Mouse (Mus musculus) limb, embryonic 14.5 days (tissue): Measurements from ENCODE around the gene E330009J07Rik. TPM values are rescaled to one million over a fixed set of nuclear protein-coding genes. Genes with fewer than 3 reads are reported as not detected.
A peak's percentile ranks its signal among the peaks of the same experiment; 100 is the strongest.

Source experiments
- ATAC-seq: fragments of 200-750 bp; cut with Nextera tagmentation; 2 replicates; pipeline ENCODE4 v1.8.0; 2017; ENCODE audit warnings: low read depth, moderate number of reproducible peaks, moderate TSS enrichment; ENCODE audit not compliant: low FRiP score
- DNase-seq: peaks from one replicate; pipeline ENCODE4 v3.0.0-alpha.2; 2015; ENCODE audit warnings: low spot score
- H3K27ac ChIP-seq: fragments of 300-500 bp; sonication (generic); replicated peaks from 2 replicates; pipeline ENCODE4 v1.5.1; 2014; ENCODE audit warnings: low read depth, mild to moderate bottlenecking, low read length, moderate library complexity, mixed read lengths
- H3K27me3 ChIP-seq: fragments of 300-500 bp; sonication (generic); 2 replicates; pipeline ENCODE4 v1.6.1; 2014; ENCODE audit warnings: low read length, mixed read lengths; ENCODE audit not compliant: control insufficient read depth, insufficient read depth
- H3K36me3 ChIP-seq: fragments of 300-500 bp; sonication (generic); 2 replicates; pipeline ENCODE4 v1.6.1; 2014; ENCODE audit warnings: mild to moderate bottlenecking, low read length, moderate library complexity, mixed read lengths; ENCODE audit not compliant: control insufficient read depth, insufficient read depth
- H3K4me1 ChIP-seq: fragments of 300-500 bp; sonication (generic); 2 replicates; pipeline ENCODE4 v1.6.1; 2014; ENCODE audit warnings: antibody characterized with exemption, low read length, mixed read lengths; ENCODE audit not compliant: control insufficient read depth, insufficient read depth
- H3K4me2 ChIP-seq: fragments of 300-500 bp; sonication (generic); replicated peaks from 2 replicates; pipeline ENCODE4 v1.6.1; 2014; ENCODE audit warnings: low read depth, mild to moderate bottlenecking, low read length, moderate library complexity; ENCODE audit not compliant: severe bottlenecking
- H3K4me3 ChIP-seq: fragments of 300-500 bp; sonication (generic); replicated peaks from 2 replicates; pipeline ENCODE4 v1.5.1; 2014; ENCODE audit warnings: low read length
- H3K9ac ChIP-seq: fragments of 300-500 bp; sonication (generic); 2 replicates; pipeline ENCODE4 v1.6.1; 2014; ENCODE audit warnings: mild to moderate bottlenecking, low read depth, low read length, moderate library complexity; ENCODE audit not compliant: severe bottlenecking
- H3K9me3 ChIP-seq: fragments of 300-500 bp; sonication (generic); 2 replicates; pipeline ENCODE4 v1.6.1; 2016; ENCODE audit warnings: low read length; ENCODE audit not compliant: control insufficient read depth
- POLR2A ChIP-seq: fragments of 200-500 bp; IDR thresholded peaks from 2 replicates; pipeline ENCODE4 v1.8.0; 2012; ENCODE audit warnings: inconsistent platforms, mild to moderate bottlenecking, moderate library complexity, borderline replicate concordance; ENCODE audit not compliant: insufficient read depth, insufficient read length; ENCODE audit errors: extremely low read depth
- WGBS: fragments of 180-500 bp; shearing (Covaris S2); extraction: QIAGEN DNeasy Blood & Tissue Kit; methylation state at CpG from one replicate; pipeline ENCODE4 v1.1.7; 2014; 5-methylcytosine and 5-hydroxymethylcytosine counted together
- polyA plus RNA-seq, 2 experiments: library from polyadenylated mRNA; depleted of rRNA in 1 of 2; stranded (reverse) in 1 of 2; unstranded in 1 of 2; fragments of >200 nt; fragmentation: Nextera tagmentation in 1 of 2; extraction: Ambion mirVana in 1 of 2; gene quantifications; 2 replicates each; pipeline versions ENCODE4 v1.2.1 to v1.2.3; 2012 to 2014

E330009J07Rik gene
- polyA plus RNA-seq, 2 experiments: 5.5 to 7.2 TPM

DNA sequence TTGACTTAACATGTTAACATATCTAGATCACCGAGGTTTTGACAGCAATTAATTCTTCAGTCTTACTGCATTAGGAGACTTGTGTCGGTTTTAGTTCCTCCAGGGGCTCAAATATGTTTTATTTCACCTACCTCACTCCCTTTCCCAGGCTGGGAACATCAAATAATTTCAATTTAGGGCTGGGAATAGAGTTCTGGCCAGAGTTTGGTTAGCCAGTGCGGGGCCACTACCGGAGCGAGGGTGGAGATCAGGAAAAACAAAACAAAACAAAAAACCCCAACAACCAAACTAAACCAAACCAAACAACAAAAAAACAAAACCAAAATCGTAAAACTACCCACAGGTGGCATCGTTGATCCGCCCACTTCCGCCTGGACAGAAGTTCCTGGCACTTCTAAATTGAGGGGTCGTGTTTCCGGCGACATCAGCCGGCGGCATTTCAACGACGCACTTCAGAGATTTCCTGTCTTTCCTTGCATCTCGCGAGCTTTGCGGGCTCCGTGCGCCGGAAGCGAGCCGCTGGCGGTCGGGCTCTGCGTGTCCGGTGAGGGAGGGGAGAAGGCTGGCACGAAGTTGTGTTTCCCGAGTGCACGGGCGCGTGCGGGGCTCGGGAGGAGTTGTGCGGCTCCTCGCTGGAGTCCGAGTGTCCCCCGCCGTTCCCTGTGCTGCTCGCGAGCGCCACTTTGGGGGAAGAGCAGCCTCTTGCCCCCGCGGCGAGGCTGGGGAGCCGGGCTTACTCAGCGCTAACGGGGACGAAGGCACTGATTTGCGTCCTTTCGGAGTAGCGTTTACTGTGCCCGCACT lies 35.2 kb upstream of the E330009J07Rik start, which contains the start of gene Ssbp1:
Gene Ssbp1 (plus strand): TSS at position 437 of the 804 bp plus-strand sequence.
- TF ChIP-seq POLR2A: peak; percentile 99
- WGBS: under 1% methylated on average over 53 of the region's 54 CpGs
- H3K4me1 ChIP-seq: peaks cover 4% of the 10 kb centered on the region; the same call in 1 of the 2 replicates
- peak within 1 kb of the TSS; percentile 67 for H3K4me3 ChIP-seq
- peak within 1 kb of the TSS; percentile 88 for H3K4me2 ChIP-seq
- peak within 1 kb of the TSS; percentile 92 for H3K9ac ChIP-seq
- H3K27me3 ChIP-seq: no peaks in the 10 kb centered on the region
- peak within 1 kb of the TSS; percentile 98 for H3K27ac ChIP-seq
- peaks cover 30% of the 10 kb centered on the region for H3K36me3 ChIP-seq
- ATAC-seq (peak; percentile 97), DNase-seq (peak; percentile 95)
- no peaks in the 10 kb centered on the region for H3K9me3 ChIP-seq

DNA sequence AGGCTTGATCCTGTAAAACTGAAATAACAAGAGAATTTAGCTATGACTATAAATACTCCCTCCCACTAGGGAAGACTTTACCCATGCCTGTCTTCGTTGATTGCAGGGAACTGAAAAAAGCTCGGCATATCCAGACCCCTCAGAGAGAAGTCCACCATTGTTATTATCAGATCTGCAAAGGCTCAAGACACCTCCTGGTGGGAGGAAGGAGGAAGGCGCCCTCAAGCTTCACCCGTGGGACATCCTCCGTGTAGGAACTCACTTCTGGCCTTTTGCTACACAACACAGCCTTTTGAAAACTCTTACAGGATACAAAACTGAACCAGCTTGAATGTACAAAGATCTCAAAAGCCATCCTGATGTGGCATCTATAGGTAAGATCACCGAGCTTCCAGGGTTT lies 29.8 kb upstream of the E330009J07Rik start:
- 53% methylated on average over 6 of the region's 6 CpGs for WGBS
- no peak for TF ChIP-seq POLR2A
- DNase-seq (no peak), ATAC-seq (no peak)
- H3K4me1 ChIP-seq: no peaks in the 10 kb centered on the region
- H3K9ac ChIP-seq: no peak overlapping the region
- no peaks in the 10 kb centered on the region for H3K9me3 ChIP-seq
- no peak overlapping the region for H3K4me3 ChIP-seq
- no peak overlapping the region for H3K27ac ChIP-seq
- H3K27me3 ChIP-seq: no peaks in the 10 kb centered on the region
- H3K36me3 ChIP-seq: no peaks in the 10 kb centered on the region
- H3K4me2 ChIP-seq: no peak overlapping the region

DNA sequence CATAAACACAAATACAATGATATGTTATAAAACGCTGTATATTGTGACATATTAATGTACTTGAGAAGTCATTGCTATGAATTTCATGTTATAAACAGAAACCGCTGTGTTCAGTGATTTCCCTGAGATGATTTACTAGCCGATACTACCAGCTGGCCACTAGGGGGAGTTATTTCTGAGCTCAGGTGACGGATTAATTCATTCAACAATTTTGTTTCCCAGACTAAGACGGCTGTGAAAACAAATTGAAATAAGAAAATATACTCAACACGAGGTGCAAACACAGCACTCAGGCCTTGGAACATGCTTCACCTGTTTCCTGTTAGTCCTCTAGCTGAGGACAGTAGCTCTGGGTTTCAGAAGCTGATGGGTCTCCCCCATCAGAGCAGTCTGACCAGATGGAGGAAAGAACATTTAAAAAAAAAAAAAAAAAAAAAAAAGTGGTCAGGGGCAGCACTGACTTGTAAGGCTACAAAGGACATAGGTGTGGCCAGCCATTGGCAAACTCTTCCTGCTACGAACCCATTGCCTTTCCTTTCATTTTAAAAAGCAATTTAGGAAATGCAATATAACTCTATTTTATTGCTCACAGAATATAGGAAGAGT lies 18.6 kb upstream of the E330009J07Rik start:
- Histone ChIP-seq H3K9me3 (no peaks in the 10 kb centered on the region), H3K4me1 (no peaks in the 10 kb centered on the region), H3K27me3 (no peaks in the 10 kb centered on the region), H3K4me2 (no peak overlapping the region), H3K36me3 (no peaks in the 10 kb centered on the region), H3K27ac (no peak overlapping the region), H3K4me3 (no peak overlapping the region), H3K9ac (no peak overlapping the region)
- TF ChIP-seq POLR2A: no peak
- 25% methylated on average over 7 of the region's 7 CpGs for WGBS
- DNase-seq (no peak), ATAC-seq (no peak)

DNA sequence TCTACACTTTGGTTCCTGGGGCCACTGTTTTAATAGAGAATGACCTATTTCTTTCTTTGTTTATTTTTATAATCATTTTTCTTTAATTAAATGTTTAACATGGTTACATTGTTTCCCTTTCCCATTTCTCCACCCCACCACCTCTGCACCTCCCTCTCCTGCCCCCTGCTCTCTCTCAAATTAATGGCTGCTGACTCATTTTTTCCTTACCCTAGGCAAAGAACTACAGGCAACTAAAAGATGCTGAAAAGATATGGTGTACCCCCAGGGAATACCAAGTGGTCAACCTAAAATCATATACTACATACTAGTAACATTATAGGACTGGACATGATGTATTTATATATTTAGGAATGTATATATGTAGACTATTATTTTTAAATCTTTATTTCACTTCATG lies 12.7 kb upstream of the E330009J07Rik start:
- DNase-seq: no peak
- no peak for TF ChIP-seq POLR2A

DNA sequence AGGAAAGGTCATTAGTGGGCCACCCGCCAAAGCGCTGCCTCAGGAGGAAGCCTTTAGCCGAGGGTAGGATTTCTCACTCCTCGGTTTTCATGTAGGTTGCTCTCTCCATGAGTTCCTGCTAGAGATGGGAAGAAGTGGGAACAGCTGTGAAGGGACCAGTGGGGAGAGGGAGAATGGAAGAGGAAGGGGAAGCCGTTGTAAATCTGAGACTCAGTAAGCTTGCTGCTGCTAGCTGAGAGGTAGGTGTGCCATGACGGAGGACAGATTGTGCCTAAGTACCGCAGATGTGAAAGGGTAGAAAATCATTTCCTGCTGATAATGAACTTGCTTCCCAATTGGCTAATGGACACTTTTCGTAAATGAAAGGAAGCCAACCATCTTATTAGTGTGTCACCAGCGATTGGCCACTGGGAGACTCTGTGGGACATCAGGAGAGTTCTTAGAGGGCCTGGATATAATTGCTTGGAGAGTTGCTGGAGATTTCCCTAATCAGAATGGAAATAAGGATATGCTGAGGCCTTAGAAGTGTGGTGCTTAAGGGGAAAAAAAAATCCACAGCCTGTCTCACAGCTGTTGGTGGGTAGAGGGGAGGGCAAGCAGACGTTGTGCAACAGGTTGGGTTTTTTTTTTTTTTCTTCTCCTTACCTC lies 7.5 kb upstream of the E330009J07Rik start:
- no peak overlapping the region for H3K4me2 ChIP-seq

More for the DNA sequence above, 12.7 kb upstream of the E330009J07Rik start:
- H3K4me1 ChIP-seq: no peaks in the 10 kb centered on the region
- H3K9me3 ChIP-seq: no peaks in the 10 kb centered on the region
- H3K4me3 ChIP-seq: no peak overlapping the region
- H3K36me3 ChIP-seq: no peaks in the 10 kb centered on the region
- H3K9ac ChIP-seq: no peak overlapping the region
- ATAC-seq: no peak
- no peaks in the 10 kb centered on the region for H3K27me3 ChIP-seq
- no peak overlapping the region for H3K4me2 ChIP-seq
- no peak overlapping the region for H3K27ac ChIP-seq

More for the DNA sequence above, 7.5 kb upstream of the E330009J07Rik start:
- ATAC-seq: no peak
- Histone ChIP-seq H3K4me3 (no peak overlapping the region), H3K9me3 (no peaks in the 10 kb centered on the region), H3K27me3 (0 out of 2 replicates have a peak, but pooled peaks cover 3% of the 10 kb centered on the region), H3K9ac (no peak overlapping the region), H3K4me1 (no peaks in the 10 kb centered on the region), H3K27ac (no peak overlapping the region), H3K36me3 (no peaks in the 10 kb centered on the region)
- no peak for DNase-seq
- WGBS: 18% methylated on average over 10 of the region's 10 CpGs
- TF ChIP-seq POLR2A: no peak
